Mouse (Mus musculus) heart, adult 2 months (tissue): ENCODE results near the gene Gm11037.

Source experiments
- CTCF ChIP-seq: fragments of 200-600 bp; IDR thresholded peaks from 2 replicates; pipeline ENCODE4 v1.8.1; 2022; ENCODE audit warnings: antibody characterized with exemption, mild to moderate bottlenecking, moderate library complexity
- EP300 ChIP-seq: fragments of 200-500 bp; IDR thresholded peaks from 2 replicates; pipeline ENCODE4 v1.6.1; 2011; ENCODE audit warnings: low read depth, low read length, control low read depth; ENCODE audit not compliant: insufficient read depth
- POLR2A ChIP-seq: fragments of 200-500 bp; IDR thresholded peaks from 2 replicates; pipeline ENCODE4 v1.6.1; 2011; ENCODE audit warnings: mild to moderate bottlenecking, low read depth, low read length, control low read depth; ENCODE audit not compliant: insufficient read depth

GRCm38 (mm10) chr2:131084206-131084605 is 49.1 kb upstream of the Gm11037 start:
- no peak for TF ChIP-seq CTCF
- no peak for TF ChIP-seq POLR2A
- TF ChIP-seq EP300, result no peak
